Mouse (Mus musculus): Measurements from ENCODE around the gene Gm10719. TPM values are rescaled to one million over a fixed set of nuclear protein-coding genes. Genes with fewer than 3 reads are reported as not detected.
"Not testable (repeated sequence)": the region's sequence is repeated elsewhere in the genome, so short reads cannot be mapped to it uniquely, and the experiment has no call there.

Gm10719 gene
- polyA plus RNA-seq, 1 experiment from 2014 or later, result not detected

DNA sequence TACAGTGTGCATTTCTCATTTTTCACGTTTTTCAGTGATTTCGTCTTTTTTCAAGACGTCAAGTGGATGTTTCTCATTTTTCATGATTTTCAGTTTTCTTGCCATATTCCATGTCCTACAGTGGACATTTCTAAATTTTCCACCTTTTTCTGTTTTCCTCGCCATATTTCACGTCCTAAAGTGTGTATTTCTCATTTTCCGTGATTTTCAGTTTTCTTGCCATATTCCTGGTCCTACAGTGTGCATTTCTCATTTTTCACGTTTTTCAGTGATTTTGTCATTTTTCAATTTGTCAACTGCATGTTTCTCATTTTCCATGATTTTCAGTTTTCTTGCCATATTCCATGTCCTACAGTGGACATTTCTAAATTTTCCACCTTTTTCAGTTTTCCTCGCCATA lies 17.1 kb downstream of the Gm10719 start, which contains the start of gene Gm17535:
Gene Gm17535 (plus strand): TSS at position 301 of the 400 bp plus-strand sequence.
- WGBS, result 57% methylated on average over 1 of the region's 8 CpGs

DNA sequence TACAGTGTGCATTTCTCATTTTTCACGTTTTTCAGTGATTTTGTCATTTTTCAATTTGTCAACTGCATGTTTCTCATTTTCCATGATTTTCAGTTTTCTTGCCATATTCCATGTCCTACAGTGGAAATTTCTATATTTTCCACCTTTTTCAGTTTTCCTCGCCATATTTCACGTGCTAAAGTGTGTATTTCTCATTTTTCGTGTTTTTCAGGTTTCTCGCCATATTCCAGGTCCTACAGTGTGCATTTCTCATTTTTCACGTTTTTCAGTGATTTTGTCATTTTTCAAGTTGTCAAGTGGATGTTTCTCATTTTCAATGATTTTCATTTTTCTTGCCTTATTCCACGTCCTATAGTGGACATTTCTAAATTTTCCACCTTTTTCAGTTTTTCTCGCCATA lies 19.4 kb downstream of the Gm10719 start, which contains the start of gene Gm10715:
Gene Gm10715 (plus strand): TSS at position 301 of the 400 bp plus-strand sequence.
- not testable (repeated sequence) for H3K9me3 ChIP-seq (replicated peaks); H3K27me3 ChIP-seq (ENCODE audit: low read depth, poor library complexity, severe bottlenecking); H3K4me3 ChIP-seq; H3K4me1 ChIP-seq; H3K27ac ChIP-seq; H3K36me3 ChIP-seq; DNase-seq (ENCODE audit: low spot score)
- WGBS, result 82% methylated on average over 8 of the region's 8 CpGs

More for the DNA sequence above, 17.1 kb downstream of the Gm10719 start, which contains the start of gene Gm17535:
- not testable (repeated sequence) for DNase-seq (ENCODE audit: low spot score); H3K4me3 ChIP-seq; H3K36me3 ChIP-seq; H3K9me3 ChIP-seq (replicated peaks); H3K4me1 ChIP-seq; H3K27me3 ChIP-seq (ENCODE audit: low read depth, poor library complexity, severe bottlenecking); H3K27ac ChIP-seq

DNA sequence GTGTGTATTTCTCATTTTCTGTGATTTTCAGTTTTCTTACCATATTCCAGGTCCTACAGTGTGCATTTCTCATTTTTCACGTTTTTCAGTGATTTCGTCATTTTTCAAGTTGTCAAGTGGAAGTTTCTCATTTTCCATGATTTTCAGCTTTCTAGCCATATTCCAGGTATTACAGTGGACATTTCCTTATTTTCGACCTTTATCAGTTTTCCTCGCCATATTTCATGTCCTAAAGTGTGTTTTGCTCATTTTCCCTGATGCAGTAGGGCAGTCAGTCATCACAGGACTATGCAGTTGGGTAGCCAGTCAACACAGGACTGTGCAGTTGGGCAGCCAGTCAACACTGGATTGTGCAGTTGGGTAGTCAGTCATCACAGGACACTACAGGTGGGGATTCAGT lies 21.0 kb downstream of the Gm10719 start:
- H3K27me3 ChIP-seq (ENCODE audit: low read depth, poor library complexity, severe bottlenecking); H3K9me3 ChIP-seq (replicated peaks); H3K4me1 ChIP-seq; H3K4me3 ChIP-seq; H3K27ac ChIP-seq; H3K36me3 ChIP-seq; DNase-seq (ENCODE audit: low spot score): not testable (repeated sequence)
- 73% methylated on average over 4 of the region's 4 CpGs for WGBS

Small RNAs within 50 kb of the gene (microRNA-seq; reads per million reads assigned to microRNA genes)
- not detected for gene Mir101c

Other genes starting within 250 kb of the Gm10719 start
- not detected in 2 replicates for gene Gm10722, start 16.5 kb upstream of the Gm10719 start, polyA plus RNA-seq (2016; fragmentation: Nextera tagmentation; extraction: Ambion mirVana)
- gene Gm11168, start 14.1 kb upstream of the Gm10719 start, polyA plus RNA-seq (2016; fragmentation: Nextera tagmentation; extraction: Ambion mirVana), result not detected in 2 replicates
- gene Gm10721, start 4.3 kb upstream of the Gm10719 start, polyA plus RNA-seq (2016; fragmentation: Nextera tagmentation; extraction: Ambion mirVana), result not detected in 2 replicates
- gene Gm10720, start 1.8 kb upstream of the Gm10719 start, polyA plus RNA-seq (2016; fragmentation: Nextera tagmentation; extraction: Ambion mirVana), result not detected in 2 replicates
- gene Gm10718, start 6.1 kb downstream of the Gm10719 start, polyA plus RNA-seq (2016; fragmentation: Nextera tagmentation; extraction: Ambion mirVana), result not detected in 2 replicates
- gene Gm10717, start 8.0 kb downstream of the Gm10719 start, polyA plus RNA-seq (2016; fragmentation: Nextera tagmentation; extraction: Ambion mirVana), result not detected in 2 replicates
- gene Gm17535, start 17.2 kb downstream of the Gm10719 start, polyA plus RNA-seq (2016; fragmentation: Nextera tagmentation; extraction: Ambion mirVana), result not detected in 2 replicates
- not detected in 2 replicates for gene Gm10715, start 19.5 kb downstream of the Gm10719 start, polyA plus RNA-seq (2016; fragmentation: Nextera tagmentation; extraction: Ambion mirVana)